12 mouse cellular contexts compared by ENCODE assay signal in genomic region chr7:79531551-79532356, GRCm38 (mm10).
A peak's percentile ranks its signal among the peaks of the same experiment; 100 is the strongest.
DNase-seq lines count a peak whose midpoint lies in the region; ATAC-seq lines count a peak whose summit lies in the region.
"Had no signal": no experiment of that assay in that cellular context is flagged by ENCODE, and none has a peak within 500 bp of the region (broad histone marks: within the 10 kb centered on the region; RNA-seq: fewer than 3 reads in every experiment).

No protein-coding gene starts in this region.

- peak overlapping the region; percentile 50 for H3K9ac ChIP-seq in forebrain, embryonic 12.5 days
- H3K9ac ChIP-seq: heart, embryonic 13.5 days; liver, embryonic 15.5 days had no signal

- H3K27me3 ChIP-seq in forebrain, embryonic 12.5 days: peaks cover 22% of the 10 kb centered on the region; the same call in 1 of the 2 replicates
- H3K27me3 ChIP-seq in midbrain, embryonic 10.5 days (ENCODE audit: low read depth, poor library complexity, severe bottlenecking): peaks cover 100% of the 10 kb centered on the region

- intact Hi-C loops in left cerebral cortex, postnatal 4 days (cut with DNase I): no loop called here

- H3K4me3 ChIP-seq in forebrain, embryonic 12.5 days (replicated peaks): no peak overlapping the region
- H3K4me3 ChIP-seq in midbrain, embryonic 10.5 days: peak overlapping the region; percentile 24; the same call in 1 of the 2 replicates
- H3K4me3 ChIP-seq: heart, embryonic 13.5 days; liver, embryonic 15.5 days had no signal

- H3K4me1 ChIP-seq in forebrain, embryonic 12.5 days: peaks cover 93% of the 10 kb centered on the region
- H3K4me1 ChIP-seq in midbrain, embryonic 10.5 days: peaks cover 99% of the 10 kb centered on the region

- H3K27ac ChIP-seq in forebrain, embryonic 12.5 days: peak overlapping the region; percentile 100
- H3K27ac ChIP-seq in midbrain, embryonic 10.5 days (replicated peaks): peak overlapping the region; percentile 89
- H3K27ac ChIP-seq: heart, embryonic 13.5 days; liver, embryonic 15.5 days had no signal

- H3K4me2 ChIP-seq in forebrain, embryonic 12.5 days: no peak overlapping the region; the same call in 1 of the 2 replicates
- H3K4me2 ChIP-seq: heart, embryonic 13.5 days; liver, embryonic 15.5 days had no signal

- peak; percentile 73 for DNase-seq in left cerebral cortex, postnatal 4 days
- no peak for DNase-seq in left cerebral cortex, adult 9 months (ENCODE audit: low spot score in 2 of 2)
- peak; percentile 82 for DNase-seq in midbrain, embryonic 10.5 days (ENCODE audit: low spot score)
- DNase-seq in right cerebral cortex, postnatal 10 days (ENCODE audit: low spot score in 2 of 2): peak; percentile 71 to 82
- no peak for DNase-seq in adrenal gland, postnatal 36 days
- DNase-seq in adrenal gland, postnatal 25 days: no peak
- DNase-seq in adrenal gland, adult (ENCODE audit: inconsistent age in 2 of 2, low spot score in 1 of 2): no peak
- DNase-seq: kidney, adult 2 months had no signal

- H3K36me3 ChIP-seq in forebrain, embryonic 12.5 days (replicated peaks): peaks cover 65% of the 10 kb centered on the region
- H3K36me3 ChIP-seq in midbrain, embryonic 10.5 days: peaks cover 27% of the 10 kb centered on the region
- H3K36me3 ChIP-seq: heart, embryonic 13.5 days; liver, embryonic 15.5 days had no signal

- no peaks in the 10 kb centered on the region for H3K9me3 ChIP-seq in forebrain, embryonic 12.5 days
- H3K9me3 ChIP-seq in midbrain, embryonic 10.5 days (replicated peaks): no peaks in the 10 kb centered on the region
- H3K9me3 ChIP-seq: heart, embryonic 13.5 days; liver, embryonic 15.5 days had no signal

- peak; percentile 25 for ATAC-seq in forebrain, embryonic 12.5 days (ENCODE audit: low FRiP score)
- ATAC-seq: CD4-positive, CD25-positive, alpha-beta regulatory T cell, adult 4 months had no signal

- WGBS in forebrain, embryonic 12.5 days: under 1% methylated on average over 12 of the region's 12 CpGs
- 2% methylated on average over 12 of the region's 12 CpGs for WGBS in midbrain, embryonic 10.5 days

Comparison
In these comparisons a context has a peak if more than half of its experiments do, and no peak if none do; other contexts are left out.
1. DNase-seq: peak in left cerebral cortex, postnatal 4 days (single experiment), midbrain, embryonic 10.5 days (single experiment) and right cerebral cortex, postnatal 10 days (2 of 2); none in left cerebral cortex, adult 9 months (0 of 2), adrenal gland, postnatal 36 days (0 of 2), adrenal gland, postnatal 25 days (single experiment) and adrenal gland, adult (0 of 2).